Mouse (Mus musculus) splenic B cell, adult 2 months (primary cell): ENCODE results near the gene Ccni.
A peak's percentile ranks its signal among the peaks of the same experiment; 100 is the strongest.

Experiments used
- DNase-seq: peaks from one replicate; pipeline ENCODE4 v3.0.0-alpha.2; 2011; ENCODE audit warnings: low read depth, low spot score
- H3K27me3 ChIP-seq: 2 replicates; pipeline ENCODE4 v1.6.1; 2012; ENCODE audit warnings: mild to moderate bottlenecking, low read length, moderate library complexity, mixed read lengths; ENCODE audit not compliant: control insufficient read depth, poor library complexity, insufficient read depth, severe bottlenecking
- H3K36me3 ChIP-seq: 2 replicates; pipeline ENCODE4 v1.6.1; 2012; ENCODE audit warnings: mild to moderate bottlenecking, low read length, moderate library complexity, mixed read lengths; ENCODE audit not compliant: control insufficient read depth, poor library complexity, insufficient read depth, severe bottlenecking

The Ccni gene

DNA sequence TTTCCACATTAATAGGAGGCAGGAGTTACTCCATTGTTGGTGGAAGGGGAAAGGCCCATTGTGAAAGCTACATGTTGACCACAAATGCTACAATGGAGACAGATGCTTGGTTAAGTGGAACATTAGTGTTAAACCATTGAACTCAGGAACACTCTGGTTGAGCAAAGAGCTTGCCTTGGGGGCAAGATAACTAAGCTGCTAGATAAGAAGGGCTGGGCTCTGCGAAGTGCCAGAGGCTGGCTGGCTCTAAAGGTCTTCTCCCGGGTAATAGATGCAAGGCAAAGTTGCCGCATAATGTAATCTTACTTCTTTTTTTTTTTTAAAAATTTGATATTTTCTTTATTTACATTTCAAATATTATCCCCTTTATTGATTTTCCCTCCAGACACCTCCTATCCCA lies 20.9 kb upstream of the Ccni start:
- no peaks in the 10 kb centered on the region for H3K36me3 ChIP-seq
- DNase-seq, result no peak
- no peaks in the 10 kb centered on the region for H3K27me3 ChIP-seq

DNA sequence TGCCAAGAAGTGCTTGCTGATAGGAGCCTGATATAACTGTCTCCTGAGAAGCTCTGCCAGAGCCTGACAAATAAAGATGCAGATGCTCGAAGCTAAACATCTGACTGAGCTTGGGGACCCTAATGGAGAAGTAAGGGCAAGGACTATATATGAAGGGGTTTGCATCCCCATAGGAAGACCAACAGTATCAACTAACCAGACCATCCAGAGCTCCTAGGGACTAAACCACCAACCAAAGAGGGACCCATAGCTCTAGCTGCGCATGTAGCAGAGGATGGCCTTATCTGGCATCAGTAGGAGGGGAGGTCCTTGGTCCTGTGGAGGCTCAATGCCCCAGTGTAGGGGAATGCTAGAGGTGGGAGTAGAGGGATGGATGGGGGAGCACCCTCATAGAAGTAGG lies 18.3 kb upstream of the Ccni start:
- no peaks in the 10 kb centered on the region for H3K27me3 ChIP-seq
- DNase-seq, result no peak
- H3K36me3 ChIP-seq, result no peaks in the 10 kb centered on the region

DNA sequence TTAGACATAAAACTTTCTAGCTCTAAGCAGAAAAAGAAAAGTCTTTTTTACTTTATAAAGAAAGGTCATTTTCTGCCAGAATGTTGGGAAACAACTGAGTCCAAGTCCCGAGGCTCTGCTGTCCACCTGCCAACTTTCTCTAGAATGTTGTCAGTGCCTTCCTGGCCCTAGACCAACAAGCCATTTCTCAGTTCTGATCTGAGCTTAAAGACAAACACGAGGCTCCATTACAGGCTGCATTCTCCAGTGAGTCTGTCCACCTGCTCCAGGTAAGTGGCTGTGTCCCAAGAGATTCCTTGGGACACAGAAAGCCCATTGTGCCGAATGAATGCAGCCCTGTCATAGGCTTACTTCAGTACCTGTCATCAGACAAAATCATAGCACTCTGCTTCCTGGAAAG lies 15.4 kb upstream of the Ccni start:
- DNase-seq, result no peak

DNA sequence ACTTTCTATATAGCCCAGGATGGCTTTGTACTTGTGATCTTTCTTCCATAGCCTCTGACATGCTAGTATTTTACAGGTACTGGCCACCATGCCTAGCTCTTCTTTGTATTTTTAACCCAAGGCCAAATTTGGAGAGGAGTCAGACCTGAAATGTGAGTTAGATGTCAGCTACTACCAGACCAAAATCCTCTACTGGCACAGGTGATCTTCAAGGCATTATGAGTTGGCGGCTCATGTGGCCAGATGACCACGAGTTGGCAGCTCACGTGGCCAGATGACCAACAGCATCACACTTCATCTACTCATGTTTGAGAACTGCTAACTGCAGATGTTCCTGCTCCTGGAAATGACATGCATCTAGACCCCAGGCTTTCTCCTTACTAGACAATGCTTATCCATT lies 12.1 kb upstream of the Ccni start:
- no peak for DNase-seq
- Histone ChIP-seq H3K27me3 (no peaks in the 10 kb centered on the region), H3K36me3 (peaks cover 2% of the 10 kb centered on the region; the same call in 1 of the 2 replicates)

More for the DNA sequence above, 15.4 kb upstream of the Ccni start:
- no peaks in the 10 kb centered on the region for H3K27me3 ChIP-seq
- peaks cover 2% of the 10 kb centered on the region; the same call in 1 of the 2 replicates for H3K36me3 ChIP-seq

DNA sequence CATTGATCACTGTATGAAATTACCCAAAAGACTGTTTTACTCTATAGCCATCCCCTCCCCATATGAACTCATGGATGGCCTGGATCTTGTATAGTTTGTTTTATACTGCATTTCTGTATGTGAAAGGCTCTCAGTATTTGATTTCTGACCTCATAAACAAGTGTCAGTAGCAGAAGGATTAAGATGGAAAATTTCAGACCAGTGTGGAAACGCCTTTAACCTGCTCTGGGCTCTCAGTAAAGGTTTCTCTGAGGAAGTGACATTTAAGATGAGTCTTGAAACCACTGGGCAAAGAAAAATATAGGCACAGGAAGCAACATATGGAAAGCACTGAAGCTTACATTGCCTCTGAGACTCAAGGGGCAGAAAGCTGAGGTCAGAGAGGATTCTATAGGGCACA lies 1.3 kb upstream of the Ccni start:
- peak; percentile 48 for DNase-seq
- H3K27me3 ChIP-seq, result no peaks in the 10 kb centered on the region
- no peaks in the 10 kb centered on the region for H3K36me3 ChIP-seq

DNA sequence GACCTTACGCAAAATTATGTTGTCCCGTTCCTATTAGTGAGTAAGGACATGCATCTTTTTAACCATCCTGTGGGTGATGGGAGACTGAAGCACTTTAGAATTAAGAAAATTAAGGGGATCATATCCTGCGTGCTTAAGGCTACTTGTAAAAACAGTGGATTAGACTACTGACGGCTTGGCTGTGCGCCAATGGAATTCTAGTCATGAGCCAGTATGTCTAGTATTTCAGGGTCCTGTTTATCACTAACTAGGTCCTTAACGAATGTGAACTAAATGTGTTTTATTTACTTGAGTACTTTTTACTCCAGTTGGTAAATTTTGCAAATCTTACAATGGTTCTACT lies 682 bp upstream of the Ccni start:
- no peak for DNase-seq
- no peaks in the 10 kb centered on the region for H3K36me3 ChIP-seq
- no peaks in the 10 kb centered on the region for H3K27me3 ChIP-seq

DNA sequence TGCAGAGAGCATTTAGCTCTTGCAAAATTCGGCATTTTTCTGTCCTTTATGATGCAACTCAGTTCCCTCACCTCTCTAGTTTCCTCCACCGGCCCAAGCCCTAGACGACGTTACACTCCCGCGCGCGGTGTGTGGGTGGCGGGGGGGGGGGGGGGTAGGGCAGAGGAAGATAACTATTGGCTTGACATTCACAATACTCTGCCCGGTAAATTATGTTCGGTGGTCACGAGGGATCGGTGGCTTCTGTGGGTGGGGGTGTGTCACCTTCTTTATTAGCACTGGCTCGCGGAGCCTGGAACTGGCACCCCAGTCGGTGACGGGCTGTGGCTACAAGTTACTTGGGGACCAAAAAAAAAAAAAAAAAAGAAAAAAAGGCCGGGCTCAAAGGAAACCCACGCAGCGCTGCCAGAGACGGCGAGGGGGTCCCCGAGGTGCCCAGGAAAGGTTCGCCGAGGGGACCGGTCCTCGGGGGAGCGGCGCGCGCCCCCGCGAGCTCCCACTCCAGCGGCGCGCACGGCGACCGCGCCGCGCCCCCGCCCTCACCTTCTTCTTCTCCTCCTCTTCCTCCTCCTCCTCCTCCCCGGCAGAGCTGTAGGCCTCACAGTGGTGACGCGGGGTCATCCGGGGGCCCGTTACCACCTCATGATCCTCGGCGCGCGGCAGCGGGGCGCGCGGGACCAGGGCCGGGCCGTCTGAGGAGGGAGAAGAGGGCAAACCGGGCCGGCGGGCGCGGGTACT lies 755 bp downstream of the Ccni start:
- H3K27me3 ChIP-seq, result no peaks in the 10 kb centered on the region
- H3K36me3 ChIP-seq, result peaks cover 2% of the 10 kb centered on the region; the same call in 1 of the 2 replicates
- DNase-seq, result peak; percentile 77

DNA sequence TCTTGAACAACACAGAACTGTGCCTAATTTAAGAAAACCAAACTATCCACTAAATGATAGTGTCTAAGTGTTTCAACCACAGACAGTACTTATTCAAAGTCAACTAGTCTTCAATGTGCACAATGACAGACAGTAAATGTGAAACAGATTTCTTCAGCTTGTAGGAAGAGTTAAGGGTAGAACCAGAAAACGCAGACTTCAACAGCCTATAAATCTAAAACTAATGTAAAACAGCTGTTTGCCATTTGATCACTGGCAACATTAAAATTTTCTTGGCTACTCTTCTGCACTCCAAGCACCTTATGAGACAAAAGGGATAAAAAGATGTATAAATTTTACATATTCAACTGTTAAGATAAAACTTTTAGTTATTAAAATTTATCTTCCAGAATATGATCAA lies 5.1 kb downstream of the Ccni start:
- H3K36me3 ChIP-seq, result peaks cover 7% of the 10 kb centered on the region
- no peak for DNase-seq
- H3K27me3 ChIP-seq, result no peaks in the 10 kb centered on the region

DNA sequence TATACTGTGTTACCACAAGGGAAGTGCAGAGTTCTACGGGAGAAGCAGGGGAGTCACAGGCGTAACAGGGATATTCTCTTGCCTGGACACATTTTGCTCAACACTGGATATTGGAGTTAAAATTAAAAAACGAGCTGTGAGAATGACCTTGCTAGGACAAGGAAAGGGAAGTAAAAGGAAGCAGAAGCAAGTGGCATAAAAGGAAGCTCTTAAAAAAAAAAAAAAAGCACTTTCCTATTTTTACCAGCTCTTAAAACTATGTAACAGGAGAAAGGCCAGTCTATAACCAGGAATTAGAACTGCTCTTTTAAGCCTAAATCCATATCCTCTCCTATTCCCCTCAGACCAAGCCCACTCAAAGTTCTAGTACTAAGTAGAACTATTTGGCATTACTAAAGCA lies 8.1 kb downstream of the Ccni start:
- peaks cover 8% of the 10 kb centered on the region for H3K36me3 ChIP-seq
- DNase-seq, result no peak
- H3K27me3 ChIP-seq, result no peaks in the 10 kb centered on the region

DNA sequence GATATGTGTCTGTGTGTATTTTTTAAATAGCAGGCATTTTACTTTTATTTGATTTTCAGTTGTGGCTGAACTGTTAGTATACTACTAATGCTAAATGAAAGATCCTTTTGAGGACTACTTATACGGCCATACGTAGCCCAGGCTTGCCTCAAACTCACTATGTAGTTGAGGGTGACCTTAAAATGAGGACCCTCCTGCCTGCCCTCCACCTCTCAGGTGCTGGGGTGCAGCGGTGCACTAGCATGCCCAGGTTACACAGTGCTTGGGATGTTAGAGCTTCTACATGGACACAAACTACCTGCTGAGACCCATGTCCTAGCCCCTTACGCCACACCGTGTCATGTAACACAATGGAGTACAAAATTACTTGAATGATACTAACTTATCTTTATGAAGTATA lies 15.9 kb downstream of the Ccni start:
- Histone ChIP-seq H3K36me3 (peaks cover 15% of the 10 kb centered on the region), H3K27me3 (no peaks in the 10 kb centered on the region)
- DNase-seq, result no peak

DNA sequence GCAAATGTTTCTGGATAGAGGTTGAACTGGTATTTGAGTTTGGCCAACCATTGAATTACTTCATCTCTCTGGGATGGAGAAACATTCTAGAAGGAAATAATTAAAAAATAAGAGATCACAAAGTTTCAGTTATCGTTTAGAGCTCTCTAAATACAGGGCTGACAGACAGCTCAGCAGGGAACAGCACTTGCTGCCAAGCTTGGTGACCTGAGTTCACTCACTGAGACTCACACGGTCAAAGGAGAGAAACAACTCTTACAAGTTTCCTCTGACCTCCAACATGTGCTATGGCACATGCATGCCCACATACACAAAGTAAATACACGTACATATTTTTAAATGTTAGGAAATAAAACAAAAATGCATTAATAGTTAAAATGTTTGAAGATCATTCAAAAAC lies 16.7 kb downstream of the Ccni start:
- DNase-seq, result no peak
- peaks cover 16% of the 10 kb centered on the region for H3K36me3 ChIP-seq
- H3K27me3 ChIP-seq, result no peaks in the 10 kb centered on the region

DNA sequence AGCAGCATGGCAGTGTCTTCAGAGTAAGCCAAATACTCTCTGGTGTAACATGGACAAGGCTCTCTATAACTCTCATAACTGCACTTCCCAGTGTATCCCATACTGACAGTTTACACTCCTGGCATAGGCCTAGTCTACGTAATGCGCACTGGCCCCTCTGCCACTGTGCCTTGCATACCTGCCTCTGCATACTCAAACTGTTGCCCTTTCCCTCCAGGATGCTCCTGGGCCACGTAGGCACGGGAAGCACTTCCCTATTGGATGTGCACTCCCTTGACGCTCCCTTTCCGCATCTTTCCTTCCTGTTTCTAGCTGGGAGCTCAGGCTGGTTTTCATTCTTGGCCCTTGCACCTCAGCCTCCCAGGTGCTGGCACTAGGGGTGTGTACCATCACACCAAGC lies 21.7 kb downstream of the Ccni start:
- Histone ChIP-seq H3K36me3 (peaks cover 17% of the 10 kb centered on the region), H3K27me3 (no peaks in the 10 kb centered on the region)
- no peak for DNase-seq

DNA sequence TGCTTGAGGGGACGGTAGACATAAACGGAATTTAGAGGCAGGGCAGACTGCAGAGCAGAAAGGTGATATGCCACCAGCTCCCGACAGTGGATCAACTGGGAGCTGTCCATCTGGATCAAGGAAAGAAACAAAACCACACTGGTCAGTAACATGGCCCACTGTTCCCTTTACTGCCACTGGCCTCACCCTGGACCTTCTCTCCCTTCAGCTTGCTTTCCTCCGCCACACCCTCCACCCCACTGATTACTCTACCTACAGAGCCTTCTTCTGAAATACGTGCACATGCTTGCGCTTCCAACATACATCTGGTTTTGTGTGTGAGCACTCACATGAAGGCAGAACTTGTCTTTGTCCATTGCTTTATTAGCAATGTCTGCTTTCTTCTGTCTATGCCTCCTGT lies 23.0 kb downstream of the Ccni start:
- no peak for DNase-seq
- no peaks in the 10 kb centered on the region for H3K27me3 ChIP-seq
- H3K36me3 ChIP-seq, result peaks cover 13% of the 10 kb centered on the region

DNA sequence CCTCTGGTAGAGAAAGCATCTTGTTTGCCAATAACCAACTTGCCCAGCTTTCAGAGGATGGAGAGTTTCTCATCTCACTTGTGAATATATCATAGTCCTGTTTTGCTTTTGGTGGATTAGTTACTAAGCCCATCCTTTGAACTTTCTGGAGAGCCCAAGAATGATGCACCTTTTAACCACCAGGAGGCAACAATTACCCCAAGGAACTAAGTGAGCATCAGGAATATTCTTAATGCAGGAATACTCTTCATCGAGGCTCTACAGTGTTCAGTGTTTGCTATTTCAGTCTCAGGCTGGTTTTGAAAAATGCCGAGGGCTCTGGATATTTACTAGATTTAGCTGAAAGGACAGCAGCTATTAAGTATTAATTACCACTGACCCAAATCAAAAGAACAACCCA lies 26.0 kb downstream of the Ccni start:
- peak; percentile 56 for DNase-seq
- no peaks in the 10 kb centered on the region for H3K27me3 ChIP-seq
- H3K36me3 ChIP-seq, result peaks cover 4% of the 10 kb centered on the region

DNA sequence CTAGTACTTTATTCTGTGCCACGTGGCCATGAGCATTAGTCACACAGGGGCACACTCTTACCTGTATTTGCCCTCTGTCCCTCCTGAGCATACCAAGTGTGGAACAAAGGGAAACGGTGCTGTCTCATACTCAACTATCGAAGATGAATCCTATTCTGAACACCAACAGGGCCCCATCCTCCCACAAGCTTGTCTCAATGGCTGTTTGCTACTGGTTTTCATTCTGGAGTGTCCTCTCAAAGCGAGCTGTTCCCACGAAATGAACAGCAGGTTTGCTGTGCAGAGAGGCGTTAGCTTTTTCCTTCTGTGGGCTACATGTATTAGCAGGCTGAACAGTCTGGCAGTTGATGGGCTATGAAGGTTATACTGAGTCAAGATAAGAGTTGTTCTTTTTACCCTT lies 27.7 kb downstream of the Ccni start:
- H3K27me3 ChIP-seq, result no peaks in the 10 kb centered on the region
- peaks cover 7% of the 10 kb centered on the region for H3K36me3 ChIP-seq
- no peak for DNase-seq

DNA sequence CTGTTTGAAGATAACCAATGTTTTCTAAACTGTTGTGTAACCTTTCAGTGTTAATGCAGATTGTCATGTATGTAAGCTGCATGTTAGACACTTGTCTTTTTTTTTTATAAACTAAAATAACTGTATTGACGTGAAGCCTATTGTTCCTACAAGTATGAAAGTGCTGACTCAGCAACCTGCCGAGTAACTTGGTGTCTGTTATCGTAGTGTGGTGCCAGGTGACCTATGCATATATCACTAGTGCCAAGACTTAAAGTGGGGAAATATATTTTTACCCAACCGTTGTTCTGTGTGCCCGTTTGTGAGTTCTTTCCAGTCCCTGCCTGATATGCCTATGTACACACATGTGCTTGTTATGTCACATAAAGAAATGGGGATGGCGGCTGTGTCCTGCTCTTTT lies 31.6 kb downstream of the Ccni start:
- H3K36me3 ChIP-seq, result peaks cover 15% of the 10 kb centered on the region; the same call in 1 of the 2 replicates
- DNase-seq, result no peak
- no peaks in the 10 kb centered on the region for H3K27me3 ChIP-seq
